Mouse (Mus musculus) splenic B cell, adult 2 months (primary cell): Measurements from ENCODE around the gene L3mbtl3.

Source experiments
- DNase-seq: peaks from one replicate; pipeline ENCODE4 v3.0.0-alpha.2; 2011; ENCODE audit warnings: low read depth, low spot score
- H3K27me3 ChIP-seq: 2 replicates; pipeline ENCODE4 v1.6.1; 2012; ENCODE audit warnings: mild to moderate bottlenecking, low read length, moderate library complexity, mixed read lengths; ENCODE audit not compliant: control insufficient read depth, poor library complexity, insufficient read depth, severe bottlenecking
- H3K36me3 ChIP-seq: 2 replicates; pipeline ENCODE4 v1.6.1; 2012; ENCODE audit warnings: mild to moderate bottlenecking, low read length, moderate library complexity, mixed read lengths; ENCODE audit not compliant: control insufficient read depth, poor library complexity, insufficient read depth, severe bottlenecking

Gene L3mbtl3

GRCm38 (mm10) chr10:26322344-26323051 lies 53.3 kb downstream of the L3mbtl3 start:
- no peaks in the 10 kb centered on the region for H3K27me3 ChIP-seq
- peak; percentile 22 for DNase-seq
- H3K36me3 ChIP-seq = no peaks in the 10 kb centered on the region; the same call in 1 of the 2 replicates

GRCm38 (mm10) chr10:26320679-26321078 lies 55.1 kb downstream of the L3mbtl3 start:
- Histone ChIP-seq H3K36me3 (no peaks in the 10 kb centered on the region; the same call in 1 of the 2 replicates), H3K27me3 (no peaks in the 10 kb centered on the region)
- no peak for DNase-seq

- H3K36me3 ChIP-seq = peaks cover 2% of the 10 kb centered on the region; the same call in 1 of the 2 replicates
- no peak for DNase-seq
- no peaks in the 10 kb centered on the region for H3K27me3 ChIP-seq
These were observed 61.4 kb downstream of the L3mbtl3 start for GRCm38 (mm10) chr10:26314327-26314726.

- Histone ChIP-seq H3K36me3 (peaks cover 6% of the 10 kb centered on the region), H3K27me3 (no peaks in the 10 kb centered on the region)
- no peak for DNase-seq
These were observed 72.3 kb downstream of the L3mbtl3 start for GRCm38 (mm10) chr10:26303485-26303884.

GRCm38 (mm10) chr10:26302336-26302735 lies 73.4 kb downstream of the L3mbtl3 start:
- H3K36me3 ChIP-seq = peaks cover 6% of the 10 kb centered on the region; the same call in 1 of the 2 replicates
- no peaks in the 10 kb centered on the region for H3K27me3 ChIP-seq
- DNase-seq = no peak

GRCm38 (mm10) chr10:26297626-26298025 lies 78.1 kb downstream of the L3mbtl3 start:
- DNase-seq = no peak
- Histone ChIP-seq H3K36me3 (0 out of 2 replicates have a peak, but pooled peaks cover 2% of the 10 kb centered on the region), H3K27me3 (no peaks in the 10 kb centered on the region)

- no peak for DNase-seq
- H3K27me3 ChIP-seq = no peaks in the 10 kb centered on the region
These were observed 78.6 kb downstream of the L3mbtl3 start for GRCm38 (mm10) chr10:26297200-26297599.

GRCm38 (mm10) chr10:26287136-26287535 lies 88.6 kb downstream of the L3mbtl3 start:
- no peak for DNase-seq
- Histone ChIP-seq H3K36me3 (peaks cover 14% of the 10 kb centered on the region; the same call in 1 of the 2 replicates), H3K27me3 (no peaks in the 10 kb centered on the region)

More at GRCm38 (mm10) chr10:26297200-26297599, 78.6 kb downstream of the L3mbtl3 start:
- H3K36me3 ChIP-seq = peaks cover 6% of the 10 kb centered on the region; the same call in 1 of the 2 replicates

GRCm38 (mm10) chr10:26280009-26280408 lies 95.8 kb downstream of the L3mbtl3 start:
- no peak for DNase-seq
- no peaks in the 10 kb centered on the region for H3K27me3 ChIP-seq
- H3K36me3 ChIP-seq = peaks cover 15% of the 10 kb centered on the region; the same call in 1 of the 2 replicates

- DNase-seq = no peak
These were observed 100.4 kb downstream of the L3mbtl3 start for GRCm38 (mm10) chr10:26275414-26275813.

GRCm38 (mm10) chr10:26263744-26264459 lies 111.9 kb downstream of the L3mbtl3 start:
- no peaks in the 10 kb centered on the region for H3K27me3 ChIP-seq
- DNase-seq = no peak
- no peaks in the 10 kb centered on the region for H3K36me3 ChIP-seq

More at GRCm38 (mm10) chr10:26275414-26275813, 100.4 kb downstream of the L3mbtl3 start:
- peaks cover 7% of the 10 kb centered on the region; the same call in 1 of the 2 replicates for H3K36me3 ChIP-seq
- H3K27me3 ChIP-seq = no peaks in the 10 kb centered on the region

GRCm38 (mm10) chr10:26259908-26260307 lies 115.9 kb downstream of the L3mbtl3 start:
- no peaks in the 10 kb centered on the region for H3K27me3 ChIP-seq
- H3K36me3 ChIP-seq = no peaks in the 10 kb centered on the region
- DNase-seq = no peak

- Histone ChIP-seq H3K27me3 (no peaks in the 10 kb centered on the region), H3K36me3 (no peaks in the 10 kb centered on the region)
- no peak for DNase-seq
These were observed 126.2 kb downstream of the L3mbtl3 start for GRCm38 (mm10) chr10:26249426-26250165.

- Histone ChIP-seq H3K36me3 (no peaks in the 10 kb centered on the region), H3K27me3 (no peaks in the 10 kb centered on the region)
- DNase-seq = no peak
These were observed 131.3 kb downstream of the L3mbtl3 start for GRCm38 (mm10) chr10:26244466-26244865.
